Mouse (Mus musculus) lung, embryonic 15.5 days (tissue): ENCODE measurements around the gene Hist1h1c. TPM values are rescaled to one million over a fixed set of nuclear protein-coding genes. Genes with fewer than 3 reads are reported as not detected.
"Not testable (repeated sequence)": the region's sequence is repeated elsewhere in the genome, so short reads cannot be mapped to it uniquely, and the experiment has no call there.

ENCODE experiments used
- ATAC-seq: fragments of 200-750 bp; cut with Nextera tagmentation; 2 replicates; pipeline ENCODE4 v1.8.0; 2017; ENCODE audit warnings: moderate number of reproducible peaks, borderline replicate concordance; ENCODE audit not compliant: low FRiP score, low TSS enrichment; ENCODE audit errors: extremely low read depth
- H3K27ac ChIP-seq: fragments of 300-500 bp; sonication (generic); 2 replicates; pipeline ENCODE4 v1.5.1; 2015; ENCODE audit warnings: moderate library complexity, mild to moderate bottlenecking, inconsistent platforms
- H3K27me3 ChIP-seq: fragments of 300-500 bp; sonication (generic); 2 replicates; pipeline ENCODE4 v1.6.1; 2015; ENCODE audit warnings: inconsistent platforms
- H3K36me3 ChIP-seq: fragments of 300-500 bp; sonication (generic); 2 replicates; pipeline ENCODE4 v1.6.1; 2015; ENCODE audit warnings: inconsistent platforms
- H3K4me1 ChIP-seq: fragments of 300-500 bp; sonication (generic); 2 replicates; pipeline ENCODE4 v1.6.1; 2015; ENCODE audit warnings: inconsistent platforms
- H3K4me2 ChIP-seq: fragments of 300-500 bp; sonication (generic); 2 replicates; pipeline ENCODE4 v1.6.1; 2015; ENCODE audit warnings: inconsistent platforms, mild to moderate bottlenecking, moderate library complexity
- H3K4me3 ChIP-seq: fragments of 300-500 bp; sonication (generic); 2 replicates; pipeline ENCODE4 v1.5.1; 2015; ENCODE audit warnings: mild to moderate bottlenecking, inconsistent platforms
- H3K9ac ChIP-seq: fragments of 300-500 bp; sonication (generic); 2 replicates; pipeline ENCODE4 v1.6.1; 2015; ENCODE audit warnings: inconsistent platforms
- H3K9me3 ChIP-seq: fragments of 300-500 bp; sonication (generic); 2 replicates; pipeline ENCODE4 v1.6.1; 2016; ENCODE audit warnings: inconsistent platforms
- WGBS: fragments of 180-500 bp; shearing (Covaris S2); methylation state at CpG from one replicate; pipeline ENCODE4 v1.1.7; 2015; 5-methylcytosine and 5-hydroxymethylcytosine counted together
- polyA plus RNA-seq: library from polyadenylated mRNA; unstranded; fragments of >200 nt; fragmentation: Nextera tagmentation; extraction: Ambion mirVana; gene quantifications from 2 replicates; pipeline ENCODE4 v1.2.1, GENCODE M21; 2015

The Hist1h1c gene
- polyA plus RNA-seq, 1 experiment from 2014 or later, result 37.0 TPM

- H3K27me3 ChIP-seq, result no peaks in the 10 kb centered on the region
- peak overlapping the region; percentile 64 for H3K4me3 ChIP-seq
- under 1% methylated on average over 14 of the region's 14 CpGs for WGBS
- H3K9ac ChIP-seq, result peak overlapping the region; percentile 96
- no peaks in the 10 kb centered on the region for H3K9me3 ChIP-seq
- no peak; the same call in 1 of the 2 replicates for ATAC-seq
- peak overlapping the region; percentile 95 for H3K4me2 ChIP-seq
- H3K4me1 ChIP-seq, result peaks cover 14% of the 10 kb centered on the region; the same call in 1 of the 2 replicates
- H3K36me3 ChIP-seq, result no peaks in the 10 kb centered on the region
- peak overlapping the region; percentile 100 for H3K27ac ChIP-seq
Observed at GRCm38 (mm10) chr13:23739922-23740252, 1.3 kb downstream of the Hist1h1c start.

- Histone ChIP-seq H3K36me3 (no peaks in the 10 kb centered on the region), H3K9ac (peak overlapping the region; percentile 96), H3K4me3 (peak overlapping the region; percentile 64), H3K4me2 (peak overlapping the region; percentile 95), H3K9me3 (no peaks in the 10 kb centered on the region), H3K4me1 (peaks cover 14% of the 10 kb centered on the region; the same call in 1 of the 2 replicates), H3K27ac (peak overlapping the region; percentile 100), H3K27me3 (no peaks in the 10 kb centered on the region)
- whole genome bisulfite sequencing, result 15% methylated on average over 13 of the region's 13 CpGs
- no peak for ATAC-seq
Observed at GRCm38 (mm10) chr13:23740256-23740840, 1.7 kb downstream of the Hist1h1c start.

GRCm38 (mm10) chr13:23740910-23741309 lies 2.3 kb downstream of the Hist1h1c start:
- WGBS, result 41% methylated on average over 5 of the region's 5 CpGs
- no peaks in the 10 kb centered on the region for H3K9me3 ChIP-seq
- no peaks in the 10 kb centered on the region for H3K27me3 ChIP-seq
- no peaks in the 10 kb centered on the region for H3K36me3 ChIP-seq
- peak overlapping the region; percentile 64 for H3K4me3 ChIP-seq
- no peak for ATAC-seq
- peak overlapping the region; percentile 100 for H3K27ac ChIP-seq
- H3K9ac ChIP-seq, result no peak overlapping the region
- peaks cover 14% of the 10 kb centered on the region; the same call in 1 of the 2 replicates for H3K4me1 ChIP-seq
- peak overlapping the region; percentile 95 for H3K4me2 ChIP-seq

- H3K4me2 ChIP-seq, result no peak overlapping the region
- no peaks in the 10 kb centered on the region for H3K36me3 ChIP-seq
- H3K27ac ChIP-seq, result no peak overlapping the region
- H3K9ac ChIP-seq, result no peak overlapping the region
- H3K27me3 ChIP-seq, result no peaks in the 10 kb centered on the region
- H3K4me1 ChIP-seq, result peaks cover 14% of the 10 kb centered on the region; the same call in 1 of the 2 replicates
- H3K9me3 ChIP-seq, result no peaks in the 10 kb centered on the region
- ATAC-seq, result no peak
- H3K4me3 ChIP-seq, result no peak overlapping the region
Observed at GRCm38 (mm10) chr13:23742007-23742406, 3.4 kb downstream of the Hist1h1c start.

GRCm38 (mm10) chr13:23743215-23743614 lies 4.6 kb downstream of the Hist1h1c start:
- H3K36me3 ChIP-seq, result no peaks in the 10 kb centered on the region
- no peak overlapping the region for H3K4me3 ChIP-seq
- H3K4me1 ChIP-seq, result peaks cover 25% of the 10 kb centered on the region
- WGBS, result 82% methylated on average over 5 of the region's 5 CpGs
- H3K9me3 ChIP-seq, result no peaks in the 10 kb centered on the region
- no peak for ATAC-seq
- no peak overlapping the region for H3K4me2 ChIP-seq
- H3K9ac ChIP-seq, result no peak overlapping the region
- no peaks in the 10 kb centered on the region for H3K27me3 ChIP-seq
- no peak overlapping the region for H3K27ac ChIP-seq

- Histone ChIP-seq H3K9me3 (no peaks in the 10 kb centered on the region), H3K27me3 (no peaks in the 10 kb centered on the region), H3K27ac (peak overlapping the region; percentile 98), H3K4me3 (peak overlapping the region; percentile 36), H3K4me2 (peak overlapping the region; percentile 63), H3K36me3 (no peaks in the 10 kb centered on the region), H3K4me1 (peaks cover 30% of the 10 kb centered on the region), H3K9ac (0 out of 2 replicates have a peak overlapping the region, but pooled peaks have one; percentile 55)
- WGBS, result 25% methylated on average over 4 of the region's 4 CpGs
- ATAC-seq, result no peak
Observed at GRCm38 (mm10) chr13:23743963-23744362, 5.4 kb downstream of the Hist1h1c start.

GRCm38 (mm10) chr13:23744421-23745380 lies 6.1 kb downstream of the Hist1h1c start:
- H3K4me1 ChIP-seq, result peaks cover 30% of the 10 kb centered on the region
- no peak for ATAC-seq
- H3K4me3 ChIP-seq, result peak overlapping the region; percentile 36
- no peaks in the 10 kb centered on the region for H3K27me3 ChIP-seq
- peak overlapping the region; percentile 98 for H3K27ac ChIP-seq
- peak overlapping the region; percentile 63 for H3K4me2 ChIP-seq
- H3K9me3 ChIP-seq, result no peaks in the 10 kb centered on the region
- under 1% methylated on average over 15 of the region's 36 CpGs for WGBS
- no peaks in the 10 kb centered on the region for H3K36me3 ChIP-seq
- peak overlapping the region; percentile 55 for H3K9ac ChIP-seq

- peak; percentile 69 for ATAC-seq
- peak within 1 kb of the TSS; percentile 36 for H3K4me3 ChIP-seq
- no peaks in the 10 kb centered on the region for H3K36me3 ChIP-seq
- H3K9me3 ChIP-seq, result no peaks in the 10 kb centered on the region
- peaks cover 26% of the 10 kb centered on the region for H3K4me1 ChIP-seq
- H3K9ac ChIP-seq, result peak within 1 kb of the TSS; percentile 55
- WGBS, result under 1% methylated on average over 26 of the region's 28 CpGs
- H3K27ac ChIP-seq, result peak within 1 kb of the TSS; percentile 98
- peak within 1 kb of the TSS; percentile 63 for H3K4me2 ChIP-seq
- H3K27me3 ChIP-seq, result no peaks in the 10 kb centered on the region
Observed at GRCm38 (mm10) chr13:23745381-23746161, 7.0 kb downstream of the Hist1h1c start, which contains the start of gene Hist1h3c. Hist1h3c (minus strand) TSS chr13:23745602.

- WGBS, result under 1% methylated on average over 36 of the region's 58 CpGs
- peak; percentile 93 for ATAC-seq
- H3K9ac ChIP-seq, result peak within 1 kb of the TSS; percentile 59
Observed at GRCm38 (mm10) chr13:23746201-23747080, 7.8 kb downstream of the Hist1h1c start, which contains the start of gene Hist1h2bb. Hist1h2bb (plus strand) TSS chr13:23746734.

GRCm38 (mm10) chr13:23747081-23747891 lies 8.7 kb downstream of the Hist1h1c start:
- WGBS, result 4% methylated on average over 10 of the region's 13 CpGs

More at GRCm38 (mm10) chr13:23746201-23747080, 7.8 kb downstream of the Hist1h1c start, which contains the start of gene Hist1h2bb:
- H3K27ac ChIP-seq, result peak within 1 kb of the TSS; percentile 98
- H3K4me2 ChIP-seq, result peak within 1 kb of the TSS; percentile 63
- H3K4me1 ChIP-seq, result peaks cover 21% of the 10 kb centered on the region
- H3K9me3 ChIP-seq, H3K36me3 ChIP-seq, H3K27me3 ChIP-seq: not testable (repeated sequence)
- H3K4me3 ChIP-seq, result peak within 1 kb of the TSS; percentile 36

More at GRCm38 (mm10) chr13:23747081-23747891, 8.7 kb downstream of the Hist1h1c start:
- H3K36me3 ChIP-seq, result no peaks in the 10 kb centered on the region
- no peaks in the 10 kb centered on the region for H3K27me3 ChIP-seq
- H3K9me3 ChIP-seq, result no peaks in the 10 kb centered on the region
- ATAC-seq, result peak; percentile 5; the same call in 1 of the 2 replicates
- peak overlapping the region; percentile 34 for H3K4me3 ChIP-seq
- H3K4me1 ChIP-seq, result peaks cover 21% of the 10 kb centered on the region
- H3K9ac ChIP-seq, result peak overlapping the region; percentile 59
- peak overlapping the region; percentile 98 for H3K27ac ChIP-seq
- H3K4me2 ChIP-seq, result peak overlapping the region; percentile 63
